In genomic region chr2:11571004-11571535, GRCm38 (mm10) we compare ENCODE assay signal across 24 mouse cellular contexts. TPM values are rescaled to one million over a fixed set of nuclear protein-coding genes. Genes with fewer than 3 reads are reported as not detected.
A peak's percentile ranks its signal among the peaks of the same experiment; 100 is the strongest.
DNase-seq lines count a peak whose midpoint lies in the region; ATAC-seq and TF ChIP-seq lines count a peak whose summit lies in the region.
"Had no signal": no experiment of that assay in that cellular context is flagged by ENCODE, and none has a peak within 500 bp of the region (broad histone marks: within the 10 kb centered on the region; RNA-seq: fewer than 3 reads in every experiment).

No protein-coding gene starts in this region.

- H3K4me2 ChIP-seq in heart, embryonic 16.5 days (ENCODE audit: low read depth, low read length): no peak overlapping the region
- no peak overlapping the region for H3K4me2 ChIP-seq in heart, embryonic 12.5 days
- H3K4me2 ChIP-seq: heart, embryonic 13.5 days; hindbrain, embryonic 14.5 days; intestine, embryonic 15.5 days; liver, embryonic 12.5 days; lung, embryonic 14.5 days had no signal

- H3K9ac ChIP-seq in heart, embryonic 16.5 days (ENCODE audit: low read length): no peak overlapping the region
- no peak overlapping the region for H3K9ac ChIP-seq in heart, embryonic 12.5 days
- H3K9ac ChIP-seq: heart, embryonic 13.5 days; hindbrain, embryonic 14.5 days; intestine, embryonic 15.5 days; liver, embryonic 12.5 days; lung, embryonic 14.5 days had no signal

- H3K27me3 ChIP-seq in heart, embryonic 16.5 days (ENCODE audit: control insufficient read depth, insufficient read depth, low read length): no peaks in the 10 kb centered on the region
- no peaks in the 10 kb centered on the region for H3K27me3 ChIP-seq in heart, embryonic 12.5 days (replicated peaks)
- H3K27me3 ChIP-seq in E14TG2a.4 (ENCODE audit: insufficient read depth, low read length): peaks cover 3% of the 10 kb centered on the region; the same call in 1 of the 2 replicates
- H3K27me3 ChIP-seq: CH12.LX; heart, embryonic 13.5 days; intestine, embryonic 15.5 days; liver, embryonic 12.5 days had no signal

- H3K4me1 ChIP-seq in heart, embryonic 16.5 days (ENCODE audit: control insufficient read depth, insufficient read depth, low read length): no peaks in the 10 kb centered on the region
- H3K4me1 ChIP-seq in heart, embryonic 12.5 days (replicated peaks): no peaks in the 10 kb centered on the region
- H3K4me1 ChIP-seq in E14TG2a.4 (replicated peaks; ENCODE audit: low read depth, low read length): peaks cover 47% of the 10 kb centered on the region
- H3K4me1 ChIP-seq: heart, embryonic 13.5 days; intestine, embryonic 15.5 days; limb, embryonic 10.5 days; liver, embryonic 12.5 days had no signal

- no peaks in the 10 kb centered on the region for H3K36me3 ChIP-seq in heart, embryonic 16.5 days (ENCODE audit: control insufficient read depth, insufficient read depth)
- H3K36me3 ChIP-seq in heart, embryonic 12.5 days: no peaks in the 10 kb centered on the region
- no peaks in the 10 kb centered on the region for H3K36me3 ChIP-seq in E14TG2a.4 (ENCODE audit: insufficient read depth, low read length)
- H3K36me3 ChIP-seq: heart, embryonic 13.5 days; intestine, embryonic 15.5 days; limb, embryonic 10.5 days; liver, embryonic 12.5 days had no signal

- DNase-seq in ZHBTc4 (ENCODE audit: low read depth, low spot score): peak; percentile 87
- DNase-seq in adrenal gland, postnatal 36 days: peak; percentile 63 to 68
- no peak for DNase-seq in cerebellum, adult 9-10 months
- no peak for DNase-seq in cerebellum, adult 11 months
- DNase-seq: cerebellum, postnatal 25 days; gastrocnemius, postnatal 14 days; lung, embryonic 14.5 days; thymus, postnatal 25 days had no signal

- peak; percentile 20; the same call in 1 of the 2 replicates for TF ChIP-seq CTCF in E14TG2a.4 (conservative IDR thresholded peaks at IDR 0.05; ENCODE audit: low read length)

- 0 out of 2 replicates have a peak, but pooled peaks have one; percentile 41 for ATAC-seq in heart, embryonic 16.5 days (replicated peaks; ENCODE audit: extremely low read depth, insufficient read depth, low FRiP score)
- ATAC-seq in heart, embryonic 12.5 days (ENCODE audit: insufficient number of reproducible peaks, low FRiP score): no peak
- ATAC-seq: intestine, embryonic 15.5 days; liver, embryonic 12.5 days; midbrain, embryonic 16.5 days had no signal

- 38% methylated on average over 6 of the region's 6 CpGs for WGBS in heart, embryonic 16.5 days
- 35% methylated on average over 6 of the region's 6 CpGs for WGBS in heart, embryonic 12.5 days

- H3K9me3 ChIP-seq in heart, embryonic 16.5 days (replicated peaks; ENCODE audit: control insufficient read depth, low read length): no peaks in the 10 kb centered on the region
- no peaks in the 10 kb centered on the region for H3K9me3 ChIP-seq in heart, embryonic 12.5 days (replicated peaks)
- no peaks in the 10 kb centered on the region for H3K9me3 ChIP-seq in E14TG2a.4 (ENCODE audit: low read length)
- H3K9me3 ChIP-seq: heart, embryonic 13.5 days; intestine, embryonic 15.5 days; limb, embryonic 10.5 days; liver, embryonic 12.5 days had no signal

- no peak overlapping the region for H3K4me3 ChIP-seq in heart, embryonic 16.5 days (ENCODE audit: low read length)
- H3K4me3 ChIP-seq in heart, embryonic 12.5 days: no peak overlapping the region
- H3K4me3 ChIP-seq in E14TG2a.4 (replicated peaks; ENCODE audit: low read length): no peak overlapping the region
- H3K4me3 ChIP-seq: heart, embryonic 13.5 days; intestine, embryonic 15.5 days; layer of hippocampus, adult 2 months; left cerebral cortex, adult 2 months; limb, embryonic 10.5 days; liver, embryonic 12.5 days had no signal

- H3K27ac ChIP-seq in heart, embryonic 16.5 days (ENCODE audit: low read length): no peak overlapping the region
- H3K27ac ChIP-seq in heart, embryonic 12.5 days (ENCODE audit: poor library complexity, severe bottlenecking): no peak overlapping the region
- H3K27ac ChIP-seq: heart, embryonic 13.5 days; hindbrain, embryonic 14.5 days; intestine, embryonic 15.5 days; kidney, postnatal 0 days; layer of hippocampus, adult 2 months; left cerebral cortex, adult 2 months; limb, embryonic 10.5 days; liver, embryonic 12.5 days had no signal

RNA-seq across cellular contexts. Expression of gene Pfkfb3, which starts 17.2 kb away (rescaled TPM):
- 9.5 and 12.3 TPM in 2 replicates for polyA plus RNA-seq in heart, embryonic 16.5 days (2015; fragmentation: Nextera tagmentation; extraction: Ambion mirVana)
- polyA plus RNA-seq in heart, embryonic 12.5 days (2016; fragmentation: Nextera tagmentation; extraction: Ambion mirVana): 11.8 and 12.6 TPM in 2 replicates
- 100 to 1,000 TPM in 1 of 2 experiments, 10 to 100 TPM in 1; 94.5 to 108 TPM for total RNA-seq in adrenal gland, postnatal 36 days (2021)

RNA-seq across cellular contexts. Expression of gene Rbm17, which starts 32.9 kb away (rescaled TPM):
- 84.5 and 102 TPM in 2 replicates for polyA plus RNA-seq in heart, embryonic 16.5 days (2015; fragmentation: Nextera tagmentation; extraction: Ambion mirVana)
- polyA plus RNA-seq in heart, embryonic 12.5 days (2016; fragmentation: Nextera tagmentation; extraction: Ambion mirVana): 101 and 103 TPM in 2 replicates
- 100 to 1,000 TPM; 109 to 121 TPM for total RNA-seq in adrenal gland, postnatal 36 days (2021)

RNA-seq across cellular contexts. Expression of gene Gm17490, which starts 55.0 kb away (rescaled TPM):
- polyA plus RNA-seq in heart, embryonic 16.5 days (2015; fragmentation: Nextera tagmentation; extraction: Ambion mirVana): not detected in 2 replicates
- polyA plus RNA-seq in heart, embryonic 12.5 days (2016; fragmentation: Nextera tagmentation; extraction: Ambion mirVana): not detected in 2 replicates
- not detected for total RNA-seq in adrenal gland, postnatal 36 days (2021)
- total RNA-seq: CH12.LX; gastrocnemius, postnatal 14 days; layer of hippocampus, adult 2 months; left cerebral cortex, adult 2 months had no signal
- polyA plus RNA-seq: forebrain, embryonic 11.5 days; frontal cortex, adult 2 months; heart, embryonic 13.5 days; hindbrain, embryonic 14.5 days; intestine, embryonic 15.5 days; kidney, postnatal 0 days; limb, embryonic 10.5 days; liver, embryonic 12.5 days; lung, embryonic 14.5 days; midbrain, embryonic 16.5 days; stomach, embryonic 16.5 days had no signal

Comparison
In these comparisons a context has a peak if more than half of its experiments do, and no peak if none do; other contexts are left out.
1. DNase-seq: peak in ZHBTc4 (single experiment) and adrenal gland, postnatal 36 days (2 of 2); none in cerebellum, adult 9-10 months (single experiment) and cerebellum, adult 11 months (single experiment).